Mouse (Mus musculus) adrenal gland (tissue): ENCODE results near the gene Btbd2.

Source experiments
- intact Hi-C: fragments of 180-260 bp; cut with DNase I; formaldehyde crosslinking; loops from one replicate; pipeline ENCODE4 v1.15.1; 2025
- long read RNA-seq, 2 experiments: library from polyadenylated mRNA; unstranded; transcript quantifications; one replicate each; pipeline ENCODE4 v2.0.0; 2020; ENCODE audit warnings: borderline replicate concordance in 1 of 2; ENCODE audit not compliant: insufficient replicate concordance in 1 of 2

Gene Btbd2
- long read RNA-seq, experiment 1, transcript Btbd2-202 (9 exons, 2,449 nt): major isoform, 14 of 35 reads
- long read RNA-seq, experiment 1, partial matches to known transcripts: 13 of 35 reads
- long read RNA-seq, experiment 1, other reads (novel, unspliced or antisense): 6 of 35 reads
- long read RNA-seq, experiment 2, transcript Btbd2-202 (9 exons, 2,449 nt): major isoform, 26 of 34 reads
- long read RNA-seq, experiment 2, partial matches to known transcripts: 2 of 34 reads
- long read RNA-seq, experiment 2, other reads (novel, unspliced or antisense): 5 of 34 reads

- intact Hi-C loops: loop anchor here (5.0 kb wide), 1 partner anchor 50 kb away; the partner anchor contains the start of gene Gm49322
These were observed at the start of gene Btbd2 for GRCm38 (mm10) chr10:80656863-80657623. TSS of gene Btbd2 (minus strand) at chr10:80657071.

- intact Hi-C loops: no loop called here
These were observed 48.6 kb upstream of the Btbd2 start for GRCm38 (mm10) chr10:80705479-80705878.

GRCm38 (mm10) chr10:80705033-80705432, 48.2 kb upstream of the Btbd2 start:
- intact Hi-C loops: no loop called here

GRCm38 (mm10) chr10:80704418-80704817, 47.5 kb upstream of the Btbd2 start:
- intact Hi-C loops: loop anchor here (5.0 kb wide), 1 partner anchor 33 kb away; no protein-coding TSS in a partner anchor

- intact Hi-C loops: loop anchor here (5.0 kb wide), 1 partner anchor 34 kb away; no protein-coding TSS in a partner anchor
These were observed 46.8 kb upstream of the Btbd2 start for GRCm38 (mm10) chr10:80703643-80704042.

GRCm38 (mm10) chr10:80702536-80703390, 45.9 kb upstream of the Btbd2 start:
- intact Hi-C loops: loop anchor here (5.0 kb wide), 1 partner anchor 35 kb away; no protein-coding TSS in a partner anchor

GRCm38 (mm10) chr10:80701721-80702535, 45.1 kb upstream of the Btbd2 start, which contains the start of the genes Mob3a and Izumo4:
TSS of gene Mob3a (minus strand) at chr10:80701977.
TSS of gene Izumo4 (plus strand) at chr10:80702184.
- intact Hi-C loops: loop anchor here (5.0 kb wide), 1 partner anchor 35 kb away; no protein-coding TSS in a partner anchor

- intact Hi-C loops: loop anchor here (5.0 kb wide), 1 partner anchor 37 kb away; no protein-coding TSS in a partner anchor
These were observed 43.9 kb upstream of the Btbd2 start for GRCm38 (mm10) chr10:80700732-80701131.

GRCm38 (mm10) chr10:80700038-80700504, 43.2 kb upstream of the Btbd2 start:
- intact Hi-C loops: loop anchor here (5.0 kb wide), 1 partner anchor 37 kb away; no protein-coding TSS in a partner anchor

- intact Hi-C loops: loop anchor here (10.0 kb wide), 1 partner anchor 244 kb away; no protein-coding TSS in a partner anchor
These were observed 41.7 kb upstream of the Btbd2 start for GRCm38 (mm10) chr10:80698605-80699004.

- intact Hi-C loops: loop anchor here (10.0 kb wide), 1 partner anchor 243 kb away; no protein-coding TSS in a partner anchor
These were observed 40.9 kb upstream of the Btbd2 start for GRCm38 (mm10) chr10:80697812-80698211.

GRCm38 (mm10) chr10:80697393-80697787, 40.5 kb upstream of the Btbd2 start:
- intact Hi-C loops: loop anchor here (10.0 kb wide), 1 partner anchor 243 kb away; no protein-coding TSS in a partner anchor

- intact Hi-C loops: loop anchor here (10.0 kb wide), 1 partner anchor 242 kb away; no protein-coding TSS in a partner anchor
These were observed 39.9 kb upstream of the Btbd2 start for GRCm38 (mm10) chr10:80696502-80697392.

GRCm38 (mm10) chr10:80695801-80696501, 39.1 kb upstream of the Btbd2 start:
- intact Hi-C loops: loop anchor here (10.0 kb wide), 1 partner anchor 241 kb away; no protein-coding TSS in a partner anchor

GRCm38 (mm10) chr10:80695186-80695585, 38.3 kb upstream of the Btbd2 start:
- intact Hi-C loops: loop anchor here (10.0 kb wide), 1 partner anchor 240 kb away; no protein-coding TSS in a partner anchor

GRCm38 (mm10) chr10:80694159-80694938, 37.5 kb upstream of the Btbd2 start:
- intact Hi-C loops: loop anchor here (10.0 kb wide), 1 partner anchor 240 kb away; no protein-coding TSS in a partner anchor
